Mouse (Mus musculus): ENCODE results near the gene Arhgap27.

GRCm38 (mm10) chr11:103344494-103345332 is 18.8 kb downstream of the Arhgap27 start:
- no peak for TF ChIP-seq CTCF (IDR thresholded peaks at IDR 0.05; ENCODE audit: low read depth, low read length)
- no peak for TF ChIP-seq POLR2A (IDR thresholded peaks at IDR 0.05; ENCODE audit: insufficient read depth, low read length)
- no peak for TF ChIP-seq EP300 (IDR thresholded peaks at IDR 0.05; ENCODE audit: insufficient read depth, low read depth, low read length)
